In the genomic region with DNA sequence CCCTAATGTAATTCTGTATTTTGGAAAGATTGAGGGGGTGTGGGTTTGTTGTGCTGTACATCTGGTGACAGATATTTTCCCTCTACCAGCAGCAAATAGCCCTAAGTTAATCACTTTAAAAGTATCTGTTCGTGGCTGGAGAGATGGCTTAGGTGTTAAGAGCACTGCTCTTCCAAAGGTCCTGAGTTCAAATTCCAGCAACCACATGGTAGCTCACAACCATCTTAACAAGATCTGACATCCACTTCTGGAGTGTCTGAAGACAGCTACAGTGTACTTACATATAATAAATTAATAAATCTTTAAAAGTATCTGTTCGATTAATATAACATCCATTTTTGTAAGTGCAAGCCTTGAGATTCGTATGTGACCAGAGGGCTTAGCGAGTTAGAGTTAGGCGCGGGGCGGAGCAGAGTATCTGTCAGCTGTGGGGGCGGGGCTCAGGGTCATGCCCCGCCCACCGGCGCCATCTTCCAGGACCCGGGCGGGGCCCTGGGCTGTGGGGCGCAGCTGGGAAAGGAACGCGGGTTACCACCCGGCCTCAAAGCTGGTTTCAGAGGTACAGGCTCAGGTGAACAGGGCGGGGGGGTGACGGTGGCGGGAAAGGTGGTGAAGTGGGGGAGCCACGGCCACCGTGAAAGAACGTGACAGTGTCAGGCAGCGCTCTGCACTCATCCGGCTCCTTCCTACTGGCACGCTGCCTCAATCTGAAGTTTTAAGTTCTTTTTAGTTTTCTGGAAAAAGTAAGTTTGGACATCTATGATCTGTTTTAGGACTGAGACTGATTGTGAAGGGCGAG, we compare ENCODE assay signal across 8 mouse cellular contexts. TPM values are rescaled to one million over a fixed set of nuclear protein-coding genes. Genes with fewer than 3 reads are reported as not detected.
A peak's percentile ranks its signal among the peaks of the same experiment; 100 is the strongest.
DNase-seq lines count a peak whose midpoint lies in the region; ATAC-seq lines count a peak whose summit lies in the region.

Rit1 (plus strand) TSS at position 440 of the 799 bp plus-strand sequence.

- peak; percentile 93 for ATAC-seq in forebrain, embryonic 11.5 days (replicated peaks; ENCODE audit: low FRiP score)
- ATAC-seq in heart, embryonic 16.5 days (replicated peaks; ENCODE audit: extremely low read depth, insufficient read depth, low FRiP score): peak; percentile 85
- ATAC-seq in liver, embryonic 15.5 days (ENCODE audit: insufficient read depth): peak; percentile 93
- ATAC-seq in neural tube, embryonic 12.5 days (ENCODE audit: low FRiP score, low read depth): peak; percentile 95

- no peaks in the 10 kb centered on the region for H3K9me3 ChIP-seq in forebrain, embryonic 11.5 days (ENCODE audit: control insufficient read depth, low read length)
- H3K9me3 ChIP-seq in heart, embryonic 16.5 days (replicated peaks; ENCODE audit: control insufficient read depth, low read length): no peaks in the 10 kb centered on the region
- no peaks in the 10 kb centered on the region for H3K9me3 ChIP-seq in liver, embryonic 15.5 days (replicated peaks)
- H3K9me3 ChIP-seq in neural tube, embryonic 12.5 days: no peaks in the 10 kb centered on the region

- H3K9ac ChIP-seq in forebrain, embryonic 11.5 days (ENCODE audit: low read length): peak within 1 kb of the TSS; percentile 66
- peak within 1 kb of the TSS; percentile 85 for H3K9ac ChIP-seq in heart, embryonic 16.5 days (ENCODE audit: low read length)
- peak within 1 kb of the TSS; percentile 76 for H3K9ac ChIP-seq in liver, embryonic 15.5 days
- H3K9ac ChIP-seq in neural tube, embryonic 12.5 days: peak within 1 kb of the TSS; percentile 70

- WGBS in forebrain, embryonic 11.5 days: 2% methylated on average over 27 of the region's 27 CpGs
- 2% methylated on average over 27 of the region's 27 CpGs for WGBS in heart, embryonic 16.5 days
- under 1% methylated on average over 27 of the region's 27 CpGs for WGBS in liver, embryonic 15.5 days (ENCODE audit: insufficient replicate concordance)
- WGBS in neural tube, embryonic 12.5 days: 2% methylated on average over 27 of the region's 27 CpGs

- no peaks in the 10 kb centered on the region for H3K4me1 ChIP-seq in forebrain, embryonic 11.5 days (replicated peaks; ENCODE audit: control insufficient read depth, insufficient read depth, low read length)
- peaks cover 19% of the 10 kb centered on the region for H3K4me1 ChIP-seq in heart, embryonic 16.5 days (ENCODE audit: control insufficient read depth, insufficient read depth, low read length)
- H3K4me1 ChIP-seq in liver, embryonic 15.5 days (replicated peaks): peaks cover 28% of the 10 kb centered on the region
- H3K4me1 ChIP-seq in neural tube, embryonic 12.5 days: peaks cover 4% of the 10 kb centered on the region; the same call in 1 of the 2 replicates

- peak within 1 kb of the TSS; percentile 62 for H3K4me3 ChIP-seq in forebrain, embryonic 11.5 days (ENCODE audit: low read depth, low read length)
- peak within 1 kb of the TSS; percentile 77 for H3K4me3 ChIP-seq in heart, embryonic 16.5 days (ENCODE audit: low read length)
- peak within 1 kb of the TSS; percentile 73 for H3K4me3 ChIP-seq in liver, embryonic 15.5 days (replicated peaks)
- H3K4me3 ChIP-seq in neural tube, embryonic 12.5 days: peak within 1 kb of the TSS; percentile 72

- peak within 1 kb of the TSS; percentile 57 for H3K4me2 ChIP-seq in forebrain, embryonic 11.5 days (ENCODE audit: low read depth, low read length, severe bottlenecking)
- H3K4me2 ChIP-seq in heart, embryonic 16.5 days (ENCODE audit: low read depth, low read length): peak within 1 kb of the TSS; percentile 90
- peak within 1 kb of the TSS; percentile 75 for H3K4me2 ChIP-seq in liver, embryonic 15.5 days
- H3K4me2 ChIP-seq in neural tube, embryonic 12.5 days (replicated peaks): peak within 1 kb of the TSS; percentile 78

- DNase-seq in CD8-positive naive resting alpha-beta T cell, adult 2 months (ENCODE audit: low read depth in 2 of 2, low spot score in 2 of 2): peak; percentile 68 to 79
- peak; percentile 81 for DNase-seq in c-Kit-positive CD71-negative TER-119-negative erythroid progenitor cells, embryonic 14.5 days (ENCODE audit: low read depth)
- peak; percentile 86 for DNase-seq in forebrain, embryonic 11.5 days (ENCODE audit: low spot score)
- DNase-seq in kidney, postnatal 36 days: peak; percentile 90 to 95
- DNase-seq in telencephalon, adult 2 months (ENCODE audit: low read depth, low spot score): peak; percentile 43

- H3K27me3 ChIP-seq in forebrain, embryonic 11.5 days (ENCODE audit: control insufficient read depth, insufficient read depth, low read length): no peaks in the 10 kb centered on the region
- H3K27me3 ChIP-seq in heart, embryonic 16.5 days (ENCODE audit: control insufficient read depth, insufficient read depth, low read length): no peaks in the 10 kb centered on the region
- no peaks in the 10 kb centered on the region for H3K27me3 ChIP-seq in liver, embryonic 15.5 days
- H3K27me3 ChIP-seq in neural tube, embryonic 12.5 days (replicated peaks): no peaks in the 10 kb centered on the region

- H3K36me3 ChIP-seq in forebrain, embryonic 11.5 days (ENCODE audit: control insufficient read depth, insufficient read depth, low read length): peaks cover 4% of the 10 kb centered on the region; the same call in 1 of the 2 replicates
- peaks cover 31% of the 10 kb centered on the region for H3K36me3 ChIP-seq in heart, embryonic 16.5 days (ENCODE audit: control insufficient read depth, insufficient read depth)
- peaks cover 55% of the 10 kb centered on the region for H3K36me3 ChIP-seq in liver, embryonic 15.5 days (replicated peaks)
- H3K36me3 ChIP-seq in neural tube, embryonic 12.5 days: peaks cover 53% of the 10 kb centered on the region

- H3K27ac ChIP-seq in forebrain, embryonic 11.5 days (ENCODE audit: low read depth, low read length): no peak within 1 kb of the TSS
- H3K27ac ChIP-seq in heart, embryonic 16.5 days (ENCODE audit: low read length): peak within 1 kb of the TSS; percentile 85
- peak within 1 kb of the TSS; percentile 81 for H3K27ac ChIP-seq in liver, embryonic 15.5 days (replicated peaks)
- H3K27ac ChIP-seq in neural tube, embryonic 12.5 days: 0 out of 2 replicates have a peak within 1 kb of the TSS, but pooled peaks have one; percentile 1

RNA-seq across cellular contexts. Expression of gene Rit1, which starts in this region (rescaled TPM):
- polyA plus RNA-seq in forebrain, embryonic 11.5 days (2014; fragmentation: Nextera tagmentation; extraction: Ambion mirVana): 37.9 and 43.4 TPM in 2 replicates
- 59.0 and 59.4 TPM in 2 replicates for polyA plus RNA-seq in heart, embryonic 16.5 days (2015; fragmentation: Nextera tagmentation; extraction: Ambion mirVana)
- 32.3 and 34.8 TPM in 2 replicates for polyA plus RNA-seq in liver, embryonic 15.5 days (2015; fragmentation: Nextera tagmentation; extraction: Ambion mirVana)
- polyA plus RNA-seq in neural tube, embryonic 12.5 days (2016; fragmentation: Nextera tagmentation; extraction: Ambion mirVana): 44.6 and 49.1 TPM in 2 replicates
